Mouse (Mus musculus) c-Kit-positive CD71-positive TER-119-positive erythroid progenitor cells, embryonic 14.5 days (primary cell): ENCODE data around the gene Pou4f1.

Experiments
- DNase-seq: peaks from one replicate; pipeline ENCODE4 v3.0.0-alpha.2; 2013; ENCODE audit warnings: low spot score

Gene Pou4f1

GRCm38 (mm10) chr14:104456976-104457375 is 10.8 kb downstream of the Pou4f1 start:
- DNase-seq = no peak

GRCm38 (mm10) chr14:104453824-104454223 is 14.0 kb downstream of the Pou4f1 start:
- peak; percentile 22 for DNase-seq

- no peak for DNase-seq
Observed at GRCm38 (mm10) chr14:104434293-104434692, 33.5 kb downstream of the Pou4f1 start.

DNA sequence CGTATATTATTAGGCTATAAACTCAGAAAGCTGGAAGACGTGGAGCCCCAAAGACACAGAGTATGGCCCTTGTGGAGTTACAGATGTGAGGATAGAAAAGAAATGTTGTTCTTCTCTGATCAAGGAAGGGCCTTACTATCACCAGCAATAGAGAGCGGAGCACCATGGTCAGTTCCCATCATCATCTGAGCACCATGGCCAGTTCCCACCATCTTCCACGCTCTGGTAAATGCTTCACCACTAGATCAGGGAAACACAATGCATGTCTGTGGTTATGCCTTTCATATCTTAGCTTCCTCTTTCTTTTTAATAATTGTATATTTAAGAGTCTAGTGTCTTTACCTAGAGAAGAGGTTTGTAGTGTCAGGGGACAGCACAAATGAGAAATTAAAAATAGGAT is 37.0 kb downstream of the Pou4f1 start:
- no peak for DNase-seq

DNA sequence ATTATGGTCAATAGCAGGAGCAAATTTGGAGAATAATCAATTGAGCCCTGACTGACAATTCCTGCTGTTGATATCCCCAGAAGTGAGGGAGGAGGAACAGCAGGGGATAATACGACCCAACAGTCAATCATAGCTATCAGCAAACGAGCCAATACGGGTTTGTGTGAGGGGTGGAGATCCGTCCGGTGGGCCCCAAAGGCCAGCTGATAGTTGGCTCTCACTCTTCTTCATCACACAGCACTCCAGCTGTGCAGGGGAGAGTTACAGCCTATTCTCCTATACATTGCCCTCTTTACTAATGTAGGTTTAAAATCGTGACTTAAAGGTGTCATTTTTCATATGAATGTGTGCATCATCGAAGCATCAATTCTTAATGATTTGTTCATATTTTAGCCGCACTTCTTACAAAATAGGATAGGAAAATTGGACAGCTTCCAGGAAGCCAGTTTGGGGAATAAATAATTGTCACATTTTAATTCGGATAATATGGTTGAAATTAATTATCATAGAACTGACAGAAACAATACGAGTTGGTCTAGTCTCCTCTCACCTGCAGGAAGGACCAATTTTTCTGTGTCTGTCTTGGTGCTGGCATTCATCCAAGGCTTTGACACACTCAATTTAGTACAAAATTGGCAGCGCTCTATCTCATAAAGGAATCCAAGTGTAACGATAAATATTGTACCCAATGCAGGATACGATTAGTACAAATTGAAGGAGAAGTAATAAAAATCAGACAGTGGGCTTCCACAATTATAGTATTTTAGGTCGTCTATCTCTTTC is 43.9 kb downstream of the Pou4f1 start:
- DNase-seq = no peak
